Mouse (Mus musculus) hindbrain, embryonic 16.5 days (tissue): ENCODE data around the gene Sdhaf3. TPM values are rescaled to one million over a fixed set of nuclear protein-coding genes. Genes with fewer than 3 reads are reported as not detected.

Experiments used
- ATAC-seq: fragments of 200-750 bp; cut with Nextera tagmentation; 2 replicates; pipeline ENCODE4 v1.8.0; 2017; ENCODE audit warnings: moderate TSS enrichment, moderate library complexity
- H3K27ac ChIP-seq: fragments of 300-500 bp; sonication (generic); 2 replicates; pipeline ENCODE4 v1.5.1; 2014; ENCODE audit warnings: low read depth, mild to moderate bottlenecking, control low read depth, low read length, moderate library complexity
- H3K27me3 ChIP-seq: fragments of 300-500 bp; sonication (generic); replicated peaks from 2 replicates; pipeline ENCODE4 v1.6.1; 2014; ENCODE audit warnings: low read length; ENCODE audit not compliant: control insufficient read depth, insufficient read depth
- H3K36me3 ChIP-seq: fragments of 300-500 bp; sonication (generic); 2 replicates; pipeline ENCODE4 v1.6.1; 2014; ENCODE audit warnings: mild to moderate bottlenecking, low read length, moderate library complexity, mixed read lengths; ENCODE audit not compliant: control insufficient read depth, insufficient read depth
- H3K4me1 ChIP-seq: fragments of 300-500 bp; sonication (generic); 2 replicates; pipeline ENCODE4 v1.6.1; 2014; ENCODE audit warnings: low read depth, low read length; ENCODE audit not compliant: control insufficient read depth, insufficient read depth
- H3K4me2 ChIP-seq: fragments of 300-500 bp; sonication (generic); 2 replicates; pipeline ENCODE4 v1.6.1; 2014; ENCODE audit warnings: mild to moderate bottlenecking, low read length, control low read depth, moderate library complexity
- H3K4me3 ChIP-seq: fragments of 300-500 bp; sonication (generic); 2 replicates; pipeline ENCODE4 v1.5.1; 2014; ENCODE audit warnings: mild to moderate bottlenecking, low read length, control low read depth, moderate library complexity
- H3K9ac ChIP-seq: fragments of 300-500 bp; sonication (generic); 2 replicates; pipeline ENCODE4 v1.6.1; 2014; ENCODE audit warnings: low read depth, mild to moderate bottlenecking, control low read depth, low read length, moderate library complexity
- H3K9me3 ChIP-seq: fragments of 300-500 bp; sonication (generic); 2 replicates; pipeline ENCODE4 v1.6.1; 2014; ENCODE audit warnings: mild to moderate bottlenecking, low read length, moderate library complexity; ENCODE audit not compliant: control insufficient read depth
- WGBS: fragments of 180-500 bp; shearing (Covaris S2); extraction: QIAGEN DNeasy Blood & Tissue Kit; methylation state at CpG from one replicate; pipeline ENCODE4 v1.1.7; 2014; 5-methylcytosine and 5-hydroxymethylcytosine counted together
- polyA plus RNA-seq: library from polyadenylated mRNA; unstranded; fragments of >200 nt; fragmentation: Nextera tagmentation; extraction: Ambion mirVana; gene quantifications from 2 replicates; pipeline ENCODE4 v1.2.1, GENCODE M21; 2015

Gene Sdhaf3
- polyA plus RNA-seq, 1 experiment from 2014 or later = 6.3 TPM

- WGBS = 91% methylated on average over 4 of the region's 4 CpGs
Measured at GRCm38 (mm10) chr6:7083661-7084060, 127.9 kb downstream of the Sdhaf3 start.

GRCm38 (mm10) chr6:7084370-7084769 lies 128.6 kb downstream of the Sdhaf3 start:
- H3K9me3 ChIP-seq = no peaks in the 10 kb centered on the region
- H3K4me1 ChIP-seq = no peaks in the 10 kb centered on the region
- ATAC-seq = peak; percentile 48; the same call in 1 of the 2 replicates
- H3K4me3 ChIP-seq = no peak overlapping the region
- no peak overlapping the region for H3K4me2 ChIP-seq
- 60% methylated on average over 2 of the region's 2 CpGs for WGBS
- H3K9ac ChIP-seq = no peak overlapping the region
- no peaks in the 10 kb centered on the region for H3K36me3 ChIP-seq
- H3K27me3 ChIP-seq = no peaks in the 10 kb centered on the region
- H3K27ac ChIP-seq = no peak overlapping the region

More at GRCm38 (mm10) chr6:7083661-7084060, 127.9 kb downstream of the Sdhaf3 start:
- no peak for ATAC-seq
- no peaks in the 10 kb centered on the region for H3K4me1 ChIP-seq
- H3K4me2 ChIP-seq = no peak overlapping the region
- H3K9me3 ChIP-seq = no peaks in the 10 kb centered on the region
- H3K27ac ChIP-seq = no peak overlapping the region
- no peak overlapping the region for H3K4me3 ChIP-seq
- no peaks in the 10 kb centered on the region for H3K36me3 ChIP-seq
- no peaks in the 10 kb centered on the region for H3K27me3 ChIP-seq
- H3K9ac ChIP-seq = no peak overlapping the region

GRCm38 (mm10) chr6:7085506-7085905 lies 129.7 kb downstream of the Sdhaf3 start:
- H3K27ac ChIP-seq = no peak overlapping the region
- 64% methylated on average over 2 of the region's 2 CpGs for WGBS
- no peaks in the 10 kb centered on the region for H3K36me3 ChIP-seq
- no peaks in the 10 kb centered on the region for H3K9me3 ChIP-seq
- H3K4me1 ChIP-seq = no peaks in the 10 kb centered on the region
- no peaks in the 10 kb centered on the region for H3K27me3 ChIP-seq
- no peak overlapping the region for H3K4me2 ChIP-seq
- no peak overlapping the region for H3K9ac ChIP-seq
- ATAC-seq = no peak
- H3K4me3 ChIP-seq = no peak overlapping the region

GRCm38 (mm10) chr6:7092094-7092493 lies 136.3 kb downstream of the Sdhaf3 start:
- Histone ChIP-seq H3K9me3 (no peaks in the 10 kb centered on the region), H3K27ac (no peak overlapping the region), H3K4me2 (no peak overlapping the region), H3K9ac (no peak overlapping the region), H3K4me3 (no peak overlapping the region), H3K27me3 (no peaks in the 10 kb centered on the region), H3K36me3 (no peaks in the 10 kb centered on the region), H3K4me1 (no peaks in the 10 kb centered on the region)
- WGBS = 85% methylated on average over 1 of the region's 1 CpGs
- no peak for ATAC-seq

Other genes with a start within 250 kb of the Sdhaf3 start
- gene Dlx6, start 92.7 kb upstream of the Sdhaf3 start, polyA plus RNA-seq = 0.45 TPM in 1 of 2 replicates, not detected in the other
- 3.7 TPM in 1 of 2 replicates, not detected in the other for gene Dlx5, start 73.9 kb upstream of the Sdhaf3 start, polyA plus RNA-seq